Mouse (Mus musculus) cerebellum, adult 2 months (tissue): ENCODE measurements around the gene Slc45a1.

Experiments used
- CTCF ChIP-seq: fragments of 200-500 bp; IDR thresholded peaks from 2 replicates; pipeline ENCODE4 v1.5.1; 2011; ENCODE audit warnings: low read depth, mild to moderate bottlenecking, control low read depth, low read length, moderate library complexity, borderline replicate concordance; ENCODE audit not compliant: insufficient read depth
- POLR2A ChIP-seq: fragments of 200-500 bp; IDR thresholded peaks from 2 replicates; pipeline ENCODE4 v1.6.1; 2011; ENCODE audit warnings: low read length, control low read depth, borderline replicate concordance; ENCODE audit not compliant: insufficient read depth

- TF ChIP-seq CTCF (no peak), POLR2A (no peak)
These were observed 68.2 kb downstream of the Slc45a1 start for GRCm38 (mm10) chr4:150583777-150584135.
